Mouse (Mus musculus): ENCODE measurements at regions not wholly inside any gene's neighbourhood (a gene's known extent, or its start where the extent isn't known, plus 50 kb on each side); places are given as distances from the start of the nearest gene placed in this dataset.

- TF ChIP-seq CTCF (IDR thresholded peaks at IDR 0.05; ENCODE audit: low read depth) (no peak), EP300 (optimal IDR thresholded peaks at IDR 0.05) (no peak)
Observed at GRCm38 (mm10) chr3:18705756-18706155, 757.5 kb downstream of the Cypt12 start.

All from stomach, postnatal 0 days (tissue).